Mouse (Mus musculus): ENCODE results near the gene Bcl2l10. TPM values are rescaled to one million over a fixed set of nuclear protein-coding genes. Genes with fewer than 3 reads are reported as not detected.

Gene Bcl2l10
- total RNA-seq, 2 experiments from 2014 or later: not detected

GRCm38 (mm10) chr9:75393251-75393650, 45.7 kb downstream of the Bcl2l10 start:
- no peak for DNase-seq
- intact Hi-C loops (cut with DNase I): no loop called here

- intact Hi-C loops (cut with DNase I): no loop called here
- no peak for DNase-seq
Measured at GRCm38 (mm10) chr9:75395971-75396370, 48.4 kb downstream of the Bcl2l10 start.

GRCm38 (mm10) chr9:75399069-75399468, 51.5 kb downstream of the Bcl2l10 start:
- intact Hi-C loops (cut with DNase I): no loop called here

GRCm38 (mm10) chr9:75400639-75401038, 53.1 kb downstream of the Bcl2l10 start:
- intact Hi-C loops (cut with DNase I): no loop called here
- no peak for DNase-seq

More at GRCm38 (mm10) chr9:75399069-75399468, 51.5 kb downstream of the Bcl2l10 start:
- no peak for DNase-seq

Other genes starting within 250 kb of the Bcl2l10 start
- 1 to 10 TPM; 7.3 to 9.9 TPM for gene Myo5c, start 115.7 kb upstream of the Bcl2l10 start, total RNA-seq (2021)
- gene Gnb5, start 41.5 kb upstream of the Bcl2l10 start, total RNA-seq (2021): 10 to 100 TPM in 1 of 2 experiments, 1 to 10 TPM in 1; 8.7 to 14.8 TPM
- gene Mapk6, start 62.2 kb downstream of the Bcl2l10 start, total RNA-seq (2021): 10 to 100 TPM; 24.9 to 28.4 TPM
- 10 to 100 TPM; 15.2 to 16.7 TPM for gene Leo1, start 93.8 kb downstream of the Bcl2l10 start, total RNA-seq (2021)
- 10 to 100 TPM; 16.2 to 22.0 TPM for gene Tmod3, start 211.9 kb downstream of the Bcl2l10 start, total RNA-seq (2021)

Measured in gastrocnemius, postnatal 36 days (tissue).